Mouse (Mus musculus) lung, embryonic 16.5 days (tissue): ENCODE data around the gene Nckap1. TPM values are rescaled to one million over a fixed set of nuclear protein-coding genes. Genes with fewer than 3 reads are reported as not detected.

Experiments
- ATAC-seq: fragments of 200-750 bp; cut with Nextera tagmentation; 2 replicates; pipeline ENCODE4 v1.8.0; 2017; ENCODE audit warnings: low read depth, mild to moderate bottlenecking, moderate library complexity
- H3K27ac ChIP-seq: fragments of 300-500 bp; sonication (generic); 2 replicates; pipeline ENCODE4 v1.5.1; 2014; ENCODE audit warnings: mild to moderate bottlenecking, control low read depth, low read length
- H3K27me3 ChIP-seq: fragments of 300-500 bp; sonication (generic); 2 replicates; pipeline ENCODE4 v1.6.1; 2014; ENCODE audit warnings: low read depth, low read length, mixed read lengths; ENCODE audit not compliant: control insufficient read depth, insufficient read depth
- H3K36me3 ChIP-seq: fragments of 300-500 bp; sonication (generic); 2 replicates; pipeline ENCODE4 v1.6.1; 2014; ENCODE audit warnings: low read length; ENCODE audit not compliant: control insufficient read depth, insufficient read depth
- H3K4me1 ChIP-seq: fragments of 300-500 bp; sonication (generic); replicated peaks from 2 replicates; pipeline ENCODE4 v1.6.1; 2014; ENCODE audit warnings: low read length, mixed read lengths; ENCODE audit not compliant: control insufficient read depth, insufficient read depth
- H3K4me2 ChIP-seq: fragments of 300-500 bp; sonication (generic); 2 replicates; pipeline ENCODE4 v1.6.1; 2014; ENCODE audit warnings: low read depth, low read length, control low read depth
- H3K4me3 ChIP-seq: fragments of 300-500 bp; sonication (generic); 2 replicates; pipeline ENCODE4 v1.5.1; 2014; ENCODE audit warnings: mild to moderate bottlenecking, low read length, control low read depth
- H3K9ac ChIP-seq: fragments of 300-500 bp; sonication (generic); 2 replicates; pipeline ENCODE4 v1.6.1; 2014; ENCODE audit warnings: low read length, control low read depth
- H3K9me3 ChIP-seq: fragments of 300-500 bp; sonication (generic); 2 replicates; pipeline ENCODE4 v1.6.1; 2016; ENCODE audit warnings: low read length; ENCODE audit not compliant: control insufficient read depth
- WGBS: fragments of 180-500 bp; shearing (Covaris S2); extraction: QIAGEN DNeasy Blood & Tissue Kit; methylation state at CpG from one replicate; pipeline ENCODE4 v1.1.7; 2014; 5-methylcytosine and 5-hydroxymethylcytosine counted together
- polyA plus RNA-seq: library from polyadenylated mRNA; unstranded; fragments of >200 nt; fragmentation: Nextera tagmentation; extraction: Ambion mirVana; gene quantifications from 2 replicates; pipeline ENCODE4 v1.2.1, GENCODE M21; 2015

Gene Nckap1
- polyA plus RNA-seq, 1 experiment from 2014 or later: 48.6 TPM

DNA sequence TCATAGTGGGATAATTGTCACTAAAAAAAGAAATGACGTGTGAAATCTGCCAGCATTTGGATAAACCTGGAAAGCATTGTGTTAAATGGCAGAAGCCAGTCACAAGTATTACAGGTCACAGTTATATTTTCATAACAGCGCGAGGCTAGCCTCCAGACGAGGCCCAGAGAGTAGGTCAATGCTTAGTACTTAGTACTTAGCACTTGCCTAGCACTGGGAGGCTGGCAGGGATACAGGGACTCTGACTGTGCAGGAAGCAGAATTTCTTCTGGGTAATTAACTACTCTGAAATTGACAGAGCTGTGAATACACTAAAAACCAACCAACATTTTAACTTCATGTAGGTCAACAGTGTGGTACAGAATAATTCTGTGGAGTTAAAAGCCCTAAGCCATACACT lies 13.8 kb downstream of the Nckap1 start:
- 86% methylated on average over 4 of the region's 4 CpGs for WGBS
- no peak overlapping the region for H3K27ac ChIP-seq
- ATAC-seq: no peak

DNA sequence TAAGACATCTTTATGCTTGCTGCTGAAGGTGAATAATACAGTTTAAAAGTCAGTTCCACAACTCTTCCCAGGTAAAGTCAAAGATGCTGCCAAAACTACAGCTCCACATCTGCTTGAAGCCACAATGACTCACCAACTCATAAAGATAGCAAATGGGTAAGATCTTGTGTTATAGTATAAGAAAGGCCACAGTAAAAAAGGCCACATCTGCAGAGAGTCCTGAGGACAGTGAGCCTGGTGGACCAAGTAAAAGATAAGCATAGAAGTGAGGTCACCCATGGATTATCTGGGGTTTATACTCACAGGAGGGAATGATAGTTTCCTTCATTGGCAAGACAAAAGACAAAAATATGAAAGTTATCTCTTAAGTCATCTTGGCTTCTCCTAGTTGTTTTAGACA lies 18.9 kb downstream of the Nckap1 start:
- Histone ChIP-seq H3K9ac (no peak overlapping the region), H3K4me1 (peaks cover 6% of the 10 kb centered on the region), H3K9me3 (no peaks in the 10 kb centered on the region), H3K27me3 (no peaks in the 10 kb centered on the region), H3K4me2 (no peak overlapping the region), H3K36me3 (peaks cover 2% of the 10 kb centered on the region; the same call in 1 of the 2 replicates), H3K4me3 (no peak overlapping the region), H3K27ac (no peak overlapping the region)
- ATAC-seq: no peak

More for the DNA sequence above, 13.8 kb downstream of the Nckap1 start:
- Histone ChIP-seq H3K9ac (no peak overlapping the region), H3K36me3 (no peaks in the 10 kb centered on the region), H3K4me2 (no peak overlapping the region), H3K9me3 (no peaks in the 10 kb centered on the region), H3K4me3 (no peak overlapping the region), H3K27me3 (no peaks in the 10 kb centered on the region), H3K4me1 (no peaks in the 10 kb centered on the region; the same call in 1 of the 2 replicates)

DNA sequence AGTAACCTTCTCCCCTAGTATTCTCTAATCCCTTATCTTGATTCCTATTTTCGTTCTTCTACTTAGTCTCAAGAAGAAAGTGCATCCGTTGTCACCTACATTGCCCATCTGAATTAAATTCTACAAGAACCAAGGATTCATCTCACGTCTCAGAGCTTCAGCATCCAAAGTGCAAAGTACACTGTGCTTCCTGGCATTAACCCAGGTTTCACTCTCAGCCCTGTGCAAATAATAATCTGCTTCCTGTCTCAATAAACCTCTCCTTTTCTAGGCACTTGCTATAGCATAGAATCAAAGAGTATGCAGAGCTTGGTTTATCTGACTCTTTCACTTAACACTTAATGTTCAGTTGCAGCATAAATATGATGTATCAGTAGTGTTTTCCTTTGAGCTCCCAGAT lies 19.7 kb downstream of the Nckap1 start:
- Histone ChIP-seq H3K27me3 (no peaks in the 10 kb centered on the region), H3K4me1 (peaks cover 6% of the 10 kb centered on the region), H3K4me3 (no peak overlapping the region), H3K36me3 (peaks cover 2% of the 10 kb centered on the region; the same call in 1 of the 2 replicates), H3K27ac (no peak overlapping the region), H3K9me3 (no peaks in the 10 kb centered on the region), H3K9ac (no peak overlapping the region), H3K4me2 (no peak overlapping the region)
- WGBS: 55% methylated on average over 3 of the region's 3 CpGs
- no peak for ATAC-seq

DNA sequence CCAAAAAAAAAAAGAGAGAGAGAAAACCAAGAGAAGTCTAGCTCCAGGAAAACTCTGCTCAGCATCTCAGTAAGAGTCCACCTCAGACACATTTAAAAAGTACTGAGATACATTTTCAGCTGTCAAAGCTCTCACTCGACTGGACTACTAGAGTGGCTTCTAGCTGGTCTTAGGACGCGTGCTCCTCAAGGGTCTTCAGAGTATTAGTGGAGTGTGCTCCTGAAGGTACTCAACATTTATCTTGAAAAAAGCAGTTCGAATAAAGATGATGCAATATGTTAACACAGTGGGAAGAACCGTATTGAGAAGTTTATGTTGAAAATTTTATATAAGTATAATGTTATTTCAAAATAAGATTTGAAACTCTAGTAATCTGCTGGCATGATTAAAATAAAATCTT lies 20.4 kb downstream of the Nckap1 start:
- H3K4me1 ChIP-seq: peaks cover 7% of the 10 kb centered on the region
- no peak overlapping the region for H3K4me3 ChIP-seq
- no peak overlapping the region for H3K9ac ChIP-seq
- no peaks in the 10 kb centered on the region for H3K9me3 ChIP-seq
- no peaks in the 10 kb centered on the region for H3K27me3 ChIP-seq
- no peak overlapping the region for H3K27ac ChIP-seq
- peak; percentile 79 for ATAC-seq
- H3K36me3 ChIP-seq: peaks cover 2% of the 10 kb centered on the region; the same call in 1 of the 2 replicates
- H3K4me2 ChIP-seq: no peak overlapping the region
- WGBS: 66% methylated on average over 5 of the region's 5 CpGs

DNA sequence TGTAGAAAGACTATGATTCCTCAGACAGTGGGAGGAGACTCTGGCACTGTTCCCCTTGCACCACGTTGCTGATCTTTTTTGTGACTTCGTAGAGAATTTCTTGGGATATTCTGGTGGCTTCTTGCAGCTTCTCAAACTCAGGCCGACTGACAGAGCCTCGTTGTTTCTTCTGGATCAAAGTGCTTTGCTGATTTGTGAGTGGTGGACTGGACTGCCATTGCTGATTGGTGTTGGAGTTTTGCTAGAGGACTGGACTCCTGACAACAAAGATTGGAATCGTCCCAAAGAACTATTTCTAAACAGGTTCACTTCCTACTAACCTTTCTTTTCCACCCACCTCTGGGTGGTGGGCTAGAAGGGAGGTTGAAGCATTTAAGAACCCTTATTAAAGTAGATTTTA lies 21.5 kb downstream of the Nckap1 start:
- H3K27ac ChIP-seq: no peak overlapping the region
- 68% methylated on average over 5 of the region's 5 CpGs for WGBS
- no peak overlapping the region for H3K4me3 ChIP-seq
- ATAC-seq: no peak
- H3K4me2 ChIP-seq: no peak overlapping the region
- H3K4me1 ChIP-seq: peaks cover 13% of the 10 kb centered on the region
- no peaks in the 10 kb centered on the region for H3K27me3 ChIP-seq
- H3K36me3 ChIP-seq: peaks cover 2% of the 10 kb centered on the region; the same call in 1 of the 2 replicates
- H3K9ac ChIP-seq: no peak overlapping the region
- H3K9me3 ChIP-seq: no peaks in the 10 kb centered on the region

DNA sequence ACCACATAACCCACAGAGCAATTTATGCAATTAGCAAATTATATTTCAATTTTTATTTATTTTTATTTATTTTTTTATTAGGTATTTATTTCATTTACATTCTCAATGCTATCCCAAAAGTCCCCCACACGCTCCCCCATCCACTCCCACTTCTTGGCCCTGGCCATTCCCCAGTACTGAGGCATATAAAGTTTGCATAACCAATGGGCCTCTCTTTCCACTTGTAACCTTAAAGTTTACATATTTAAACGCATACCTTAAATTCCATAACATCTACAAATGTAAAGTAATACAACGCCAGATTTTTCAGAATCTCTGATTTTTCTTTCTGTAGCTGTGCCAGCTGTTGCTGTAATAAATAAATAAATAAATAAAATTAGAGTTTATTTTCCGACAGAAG lies 26.7 kb downstream of the Nckap1 start:
- ATAC-seq: 0 out of 2 replicates have a peak, but pooled peaks have one; percentile 57
- Histone ChIP-seq H3K27me3 (no peaks in the 10 kb centered on the region), H3K27ac (no peak overlapping the region), H3K9ac (no peak overlapping the region), H3K4me3 (no peak overlapping the region), H3K4me2 (no peak overlapping the region), H3K4me1 (peaks cover 7% of the 10 kb centered on the region; the same call in 1 of the 2 replicates), H3K9me3 (no peaks in the 10 kb centered on the region), H3K36me3 (peaks cover 18% of the 10 kb centered on the region)
- WGBS: 29% methylated on average over 4 of the region's 4 CpGs

DNA sequence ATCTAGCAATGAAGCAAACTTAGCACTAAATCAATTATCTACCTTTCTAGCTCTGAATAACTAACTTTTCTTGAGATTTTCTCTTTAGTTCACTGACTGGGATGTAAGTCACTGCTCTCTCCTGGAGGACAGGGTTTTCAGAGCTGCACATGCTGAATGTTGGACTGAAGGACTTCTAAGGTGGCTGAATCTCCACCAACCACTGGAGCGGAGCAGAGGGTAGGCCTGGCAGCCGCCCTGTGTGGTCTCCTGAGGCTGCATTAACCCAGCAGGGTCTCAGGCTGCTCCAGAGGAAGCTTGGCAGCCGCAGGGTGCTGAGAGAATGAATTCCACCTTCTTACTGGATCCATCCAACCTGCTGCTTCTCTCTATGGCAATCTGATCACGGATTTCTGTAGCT lies 31.5 kb downstream of the Nckap1 start:
- WGBS: 92% methylated on average over 4 of the region's 4 CpGs
- H3K36me3 ChIP-seq: peaks cover 38% of the 10 kb centered on the region

DNA sequence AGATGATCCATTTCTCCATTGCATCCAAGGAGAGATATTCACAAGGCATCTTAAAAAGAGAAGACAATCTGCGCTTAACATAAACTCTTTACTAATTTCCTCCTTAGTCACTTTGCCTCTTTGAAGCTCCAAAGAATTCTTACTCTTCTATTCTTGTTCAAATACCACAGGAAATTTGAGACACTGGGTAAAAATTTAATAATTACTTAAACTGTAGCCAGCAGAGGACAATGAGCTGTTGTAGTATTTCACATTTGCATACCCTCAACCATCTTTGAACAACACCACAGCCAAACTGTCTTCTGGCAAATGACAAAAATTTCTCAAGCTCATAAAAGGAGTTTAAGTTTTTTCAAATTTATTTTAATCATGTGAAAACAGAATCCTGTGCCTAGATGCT lies 33.3 kb downstream of the Nckap1 start:
- ATAC-seq: no peak
- H3K36me3 ChIP-seq: peaks cover 39% of the 10 kb centered on the region

More for the DNA sequence above, 31.5 kb downstream of the Nckap1 start:
- Histone ChIP-seq H3K9me3 (no peaks in the 10 kb centered on the region), H3K4me1 (no peaks in the 10 kb centered on the region), H3K9ac (no peak overlapping the region), H3K27me3 (no peaks in the 10 kb centered on the region), H3K4me2 (no peak overlapping the region), H3K27ac (no peak overlapping the region), H3K4me3 (no peak overlapping the region)
- no peak for ATAC-seq

DNA sequence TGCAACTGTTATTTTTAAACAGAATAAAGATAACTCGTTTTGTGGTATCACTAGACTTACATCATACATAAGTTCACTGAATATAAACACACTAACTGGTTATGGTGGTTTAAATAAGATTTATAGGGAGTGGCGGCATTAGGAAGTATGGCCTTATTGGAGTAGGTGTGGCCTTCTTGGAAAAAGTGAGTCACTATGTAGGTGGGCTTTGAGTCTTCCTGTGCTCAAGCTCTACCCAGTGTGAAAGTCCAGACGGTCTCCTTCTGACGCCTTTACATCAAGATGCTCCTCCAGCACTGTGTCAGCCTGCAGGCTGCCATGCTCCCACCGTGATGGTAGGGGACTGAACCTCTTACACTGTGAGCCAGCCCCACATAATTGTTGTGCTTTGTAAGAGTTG lies 38.4 kb downstream of the Nckap1 start:
- Histone ChIP-seq H3K36me3 (peaks cover 34% of the 10 kb centered on the region), H3K4me2 (no peak overlapping the region), H3K9ac (no peak overlapping the region), H3K27me3 (no peaks in the 10 kb centered on the region), H3K4me1 (no peaks in the 10 kb centered on the region), H3K9me3 (no peaks in the 10 kb centered on the region), H3K27ac (no peak overlapping the region), H3K4me3 (no peak overlapping the region)
- ATAC-seq: no peak
- WGBS: 84% methylated on average over 5 of the region's 5 CpGs

More for the DNA sequence above, 33.3 kb downstream of the Nckap1 start:
- Histone ChIP-seq H3K4me3 (no peak overlapping the region), H3K27ac (no peak overlapping the region), H3K4me1 (no peaks in the 10 kb centered on the region), H3K27me3 (no peaks in the 10 kb centered on the region), H3K4me2 (no peak overlapping the region), H3K9ac (no peak overlapping the region), H3K9me3 (no peaks in the 10 kb centered on the region)
- WGBS: 95% methylated on average over 1 of the region's 1 CpGs

DNA sequence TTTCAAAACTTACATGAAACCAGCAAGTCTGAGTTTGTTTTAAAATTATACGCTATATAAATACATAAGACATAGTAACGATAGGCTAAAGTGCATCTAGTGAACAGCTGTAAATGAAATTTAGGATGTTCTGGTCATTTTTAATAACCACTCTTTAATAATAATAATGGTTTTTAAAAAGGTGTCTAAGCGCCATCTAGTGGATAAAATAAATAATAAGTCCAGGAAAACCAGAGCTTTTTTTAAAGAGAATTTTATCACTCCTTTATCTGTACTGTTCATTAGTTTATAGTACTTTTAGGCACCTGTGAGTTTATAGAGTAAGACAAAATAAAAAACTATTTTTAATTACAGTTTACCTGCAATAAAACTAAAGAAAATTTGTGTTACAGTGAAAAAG lies 44.0 kb downstream of the Nckap1 start:
- Histone ChIP-seq H3K4me3 (no peak overlapping the region), H3K36me3 (peaks cover 25% of the 10 kb centered on the region), H3K4me1 (no peaks in the 10 kb centered on the region), H3K27me3 (no peaks in the 10 kb centered on the region), H3K4me2 (no peak overlapping the region), H3K9me3 (no peaks in the 10 kb centered on the region), H3K9ac (no peak overlapping the region), H3K27ac (no peak overlapping the region)
- ATAC-seq: no peak
- whole genome bisulfite sequencing: 57% methylated on average over 3 of the region's 3 CpGs
